Comparison of ENCODE assay signal across 35 mouse cellular contexts in genomic region chr1:187205506-187205905, GRCm38 (mm10). TPM values are rescaled to one million over a fixed set of nuclear protein-coding genes. Genes with fewer than 3 reads are reported as not detected.
"Had no signal": no experiment of that assay in that cellular context is flagged by ENCODE, and none has a peak within 500 bp of the region (broad histone marks: within the 10 kb centered on the region; RNA-seq: fewer than 3 reads in every experiment).

No protein-coding gene starts in this region.

- H3K4me2 ChIP-seq: heart, embryonic 11.5 days; heart, embryonic 12.5 days; heart, embryonic 13.5 days; heart, embryonic 15.5 days; hindbrain, embryonic 12.5 days; hindbrain, embryonic 13.5 days; hindbrain, embryonic 14.5 days; hindbrain, embryonic 15.5 days; intestine, embryonic 15.5 days; kidney, embryonic 15.5 days had no signal

- H3K27ac ChIP-seq: heart, embryonic 10.5 days; heart, embryonic 13.5 days; heart, embryonic 15.5 days; hindbrain, embryonic 10.5 days; hindbrain, embryonic 12.5 days; hindbrain, embryonic 13.5 days; hindbrain, embryonic 14.5 days; hindbrain, embryonic 15.5 days; hindbrain, postnatal 0 days; intestine, embryonic 15.5 days; kidney, embryonic 15.5 days; kidney, postnatal 0 days; layer of hippocampus, adult 2 months had no signal

- H3K27me3 ChIP-seq: heart, embryonic 12.5 days; heart, embryonic 13.5 days; heart, embryonic 15.5 days; hindbrain, embryonic 12.5 days; hindbrain, embryonic 13.5 days; hindbrain, embryonic 15.5 days; intestine, embryonic 15.5 days; kidney, embryonic 15.5 days had no signal

- DNase-seq: heart, postnatal 10 days; heart, postnatal 14 days; heart, postnatal 36 days; heart, postnatal 4 days; kidney, adult 11 months; kidney, adult 18-20 months; kidney, adult 2 months; kidney, adult 8-10 months; kidney, adult 9 months; kidney, postnatal 10 days; kidney, postnatal 14 days; kidney, postnatal 25 days; kidney, postnatal 36 days; kidney, postnatal 4 days; layer of hippocampus, adult 9-11 months; layer of hippocampus, postnatal 36 days had no signal

- H3K9ac ChIP-seq: heart, embryonic 12.5 days; heart, embryonic 13.5 days; heart, embryonic 15.5 days; hindbrain, embryonic 12.5 days; hindbrain, embryonic 13.5 days; hindbrain, embryonic 14.5 days; hindbrain, embryonic 15.5 days; intestine, embryonic 15.5 days; kidney, embryonic 15.5 days had no signal

- H3K36me3 ChIP-seq: heart, embryonic 10.5 days; heart, embryonic 12.5 days; heart, embryonic 13.5 days; heart, embryonic 15.5 days; hindbrain, embryonic 10.5 days; hindbrain, embryonic 12.5 days; hindbrain, embryonic 13.5 days; hindbrain, embryonic 15.5 days; intestine, embryonic 15.5 days; kidney, embryonic 15.5 days had no signal

- H3K4me1 ChIP-seq: heart, embryonic 10.5 days; heart, embryonic 12.5 days; heart, embryonic 13.5 days; heart, embryonic 15.5 days; hindbrain, embryonic 10.5 days; hindbrain, embryonic 12.5 days; hindbrain, embryonic 13.5 days; hindbrain, embryonic 15.5 days; intestine, embryonic 15.5 days; kidney, embryonic 15.5 days had no signal

- H3K4me3 ChIP-seq: heart, embryonic 10.5 days; heart, embryonic 12.5 days; heart, embryonic 13.5 days; heart, embryonic 15.5 days; hindbrain, embryonic 10.5 days; hindbrain, embryonic 12.5 days; hindbrain, embryonic 13.5 days; hindbrain, embryonic 15.5 days; intestine, embryonic 15.5 days; kidney, embryonic 15.5 days; layer of hippocampus, adult 2 months had no signal

- ATAC-seq: hindbrain, embryonic 16.5 days; hindbrain, postnatal 0 days; inflammation-experienced regulatory T-cells, adult 6 months; intestine, embryonic 15.5 days; intestine, embryonic 16.5 days; intestine, postnatal 0 days had no signal

- H3K9me3 ChIP-seq: heart, embryonic 10.5 days; heart, embryonic 12.5 days; heart, embryonic 13.5 days; heart, embryonic 15.5 days; hindbrain, embryonic 10.5 days; hindbrain, embryonic 12.5 days; hindbrain, embryonic 13.5 days; hindbrain, embryonic 15.5 days; intestine, embryonic 15.5 days; kidney, embryonic 15.5 days had no signal

RNA-seq across cellular contexts. Expression of gene Spata17, which starts 9.8 kb away (rescaled TPM):
- polyA plus RNA-seq: inflammation-experienced regulatory T-cells, adult 6 months had no signal
